Mouse (Mus musculus) layer of hippocampus, postnatal 25 days (tissue): ENCODE measurements around the gene Olfr324. TPM values are rescaled to one million over a fixed set of nuclear protein-coding genes. Genes with fewer than 3 reads are reported as not detected.

ENCODE experiments used
- DNase-seq, 2 experiments: peaks; one replicate each; pipeline ENCODE4 v3.0.0; 2022; ENCODE audit warnings: mixed read lengths in 2 of 2, low spot score in 1 of 2; ENCODE audit errors: extremely low spot score in 1 of 2
- total RNA-seq, 2 experiments: library from RNA; stranded (reverse); gene quantifications; 2 replicates each; pipeline ENCODE4 v1.2.3; 2021

Olfr324 gene
- not detected for total RNA-seq

- no peak for DNase-seq
These were observed at the start of gene Olfr324 for GRCm38 (mm10) chr11:58594814-58595213. Olfr324 (plus strand) TSS chr11:58595114.

GRCm38 (mm10) chr11:58546322-58546721 lies 48.6 kb upstream of the Olfr324 start, which contains the start of gene Olfr329-ps:
Olfr329-ps (minus strand) TSS chr11:58546422.
- DNase-seq, result no peak

DNA sequence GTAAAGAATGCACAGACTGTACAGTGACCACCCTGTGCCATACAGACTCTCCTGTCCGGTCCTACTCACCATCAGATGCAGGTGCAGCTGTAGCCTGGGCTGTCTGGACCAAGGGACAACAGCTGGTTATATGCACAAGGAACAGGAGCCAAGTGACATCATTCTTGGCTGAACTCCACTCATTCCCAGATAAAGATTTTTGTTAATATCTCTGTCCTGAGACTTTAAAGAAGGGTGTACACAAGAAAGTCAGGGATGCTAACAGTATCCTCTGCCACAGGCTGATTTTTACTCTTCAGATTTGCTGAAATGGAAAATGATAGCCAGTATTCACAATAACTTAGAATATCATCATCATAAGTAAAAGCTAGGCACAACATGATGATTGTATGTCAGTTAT lies 39.4 kb upstream of the Olfr324 start, which contains the start of gene Olfr328:
Olfr328 (minus strand) TSS at position 101 of the 400 bp plus-strand sequence.
- no peak for DNase-seq

DNA sequence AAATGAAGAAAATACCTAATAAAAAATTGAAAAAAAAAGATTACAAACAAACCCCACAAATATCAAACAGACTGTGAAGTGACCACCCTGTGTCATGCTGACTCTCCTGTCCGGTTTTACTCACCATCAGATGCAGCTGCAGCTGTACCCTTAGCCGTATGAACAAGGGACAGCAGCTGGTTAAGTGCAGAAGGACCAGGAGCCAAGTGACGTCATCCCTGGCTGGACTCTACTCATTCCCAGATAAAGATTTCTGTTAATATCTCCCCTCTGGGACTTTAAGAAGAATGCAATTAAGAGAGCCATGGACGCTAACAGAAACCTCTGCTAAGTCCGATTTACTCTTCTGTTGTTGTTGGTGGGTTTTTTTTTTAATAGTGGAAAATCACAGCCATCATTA lies 24.5 kb upstream of the Olfr324 start, which contains the start of gene Olfr224:
Olfr224 (minus strand) TSS at position 149 of the 400 bp plus-strand sequence.
- DNase-seq, result no peak

DNA sequence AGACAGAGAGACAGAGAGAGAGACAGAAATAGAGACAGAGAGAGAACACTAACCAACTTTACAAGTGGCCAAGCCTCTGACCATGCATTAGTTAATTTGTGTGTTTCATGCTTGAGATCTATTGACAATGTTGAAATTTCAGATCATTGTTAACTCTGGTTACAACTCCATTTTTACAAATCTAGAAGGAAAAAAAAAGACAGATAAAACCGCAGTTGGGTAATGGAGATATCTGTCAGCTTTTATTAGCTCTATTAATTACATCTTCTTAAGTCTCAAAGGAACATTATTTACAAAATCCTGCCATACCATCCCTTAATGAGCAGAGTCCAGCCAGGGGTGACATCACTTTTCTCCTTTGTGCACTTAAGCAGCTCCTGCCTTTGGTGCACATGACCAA lies 17.5 kb upstream of the Olfr324 start, which contains the start of gene Olfr325:
Olfr325 (plus strand) TSS at position 301 of the 400 bp plus-strand sequence.
- DNase-seq, result no peak

- DNase-seq, result peak in 1 of 2 experiments; percentile 7
These were observed 16.3 kb upstream of the Olfr324 start for GRCm38 (mm10) chr11:58578636-58579035.

DNA sequence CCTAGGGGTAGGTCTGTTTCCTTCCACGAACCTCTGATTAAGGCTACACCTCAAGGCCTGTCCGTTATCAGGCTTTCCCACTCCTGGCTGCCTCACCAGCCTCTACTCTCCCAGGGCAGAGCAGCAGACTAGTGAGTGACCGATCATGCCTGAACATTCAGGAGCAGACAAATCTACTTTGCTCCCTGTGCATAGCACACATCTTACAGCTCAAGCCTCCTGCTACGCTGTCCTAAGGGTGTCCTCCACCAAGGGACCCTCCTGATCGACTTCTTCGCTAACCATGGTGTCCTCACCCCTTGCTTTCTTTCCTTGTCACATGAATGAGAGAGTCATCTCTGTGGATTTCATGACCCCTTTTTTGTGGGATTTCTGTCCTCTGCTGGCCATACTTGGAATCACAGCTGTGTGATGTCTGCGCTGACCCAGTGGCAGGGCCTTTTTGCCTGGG lies 7.0 kb upstream of the Olfr324 start:
- peak; percentile 17 to 66 for DNase-seq

DNA sequence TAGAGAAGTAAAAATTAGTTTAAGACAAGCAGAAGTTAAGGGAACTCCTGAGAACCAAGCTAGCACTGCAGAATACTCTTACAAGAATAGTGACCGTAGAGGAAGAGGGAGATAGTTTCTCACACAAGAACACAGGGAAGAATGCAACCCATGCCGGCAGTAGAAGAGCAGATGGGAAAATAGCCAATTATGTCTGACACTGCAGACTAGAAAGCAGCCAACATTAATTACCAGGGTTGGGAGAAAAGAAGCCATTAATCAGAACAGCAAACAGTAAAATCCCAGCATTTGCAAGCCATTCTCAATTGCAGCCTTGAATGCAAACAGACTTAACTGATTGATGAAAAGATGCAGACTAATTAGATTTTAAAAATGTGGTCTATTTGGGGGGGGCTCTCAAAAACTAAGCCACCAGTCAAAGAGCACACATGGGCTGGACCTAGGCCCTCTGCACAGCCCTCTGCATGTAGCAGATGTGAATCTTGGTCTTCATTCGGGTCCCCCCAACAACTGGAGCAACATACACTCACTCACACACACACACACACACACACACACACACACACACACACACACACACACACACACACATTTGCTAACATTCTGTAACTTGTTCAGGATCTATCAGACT lies 6.2 kb upstream of the Olfr324 start:
- DNase-seq, result no peak

DNA sequence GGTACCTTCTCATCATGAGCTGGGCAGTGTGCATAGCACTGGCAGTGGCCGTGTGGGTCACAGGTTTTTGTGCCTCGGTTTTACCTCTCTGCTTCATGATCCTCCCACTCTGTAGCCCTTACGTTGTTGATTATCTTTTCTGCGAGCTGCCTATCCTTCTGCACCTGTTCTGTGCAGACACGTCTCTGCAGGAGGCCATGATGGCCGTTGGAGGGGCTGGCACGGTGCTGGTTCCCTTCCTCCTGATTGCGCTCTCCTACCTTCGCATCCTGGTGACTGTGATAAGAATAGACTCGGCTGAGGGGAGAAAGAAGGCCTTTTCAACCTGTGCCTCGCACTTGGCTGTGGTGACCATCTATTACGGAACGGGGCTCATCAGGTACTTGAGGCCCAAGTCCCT lies 2.9 kb downstream of the Olfr324 start:
- no peak for DNase-seq

GRCm38 (mm10) chr11:58602062-58602461 lies 7.1 kb downstream of the Olfr324 start:
- no peak for DNase-seq

DNA sequence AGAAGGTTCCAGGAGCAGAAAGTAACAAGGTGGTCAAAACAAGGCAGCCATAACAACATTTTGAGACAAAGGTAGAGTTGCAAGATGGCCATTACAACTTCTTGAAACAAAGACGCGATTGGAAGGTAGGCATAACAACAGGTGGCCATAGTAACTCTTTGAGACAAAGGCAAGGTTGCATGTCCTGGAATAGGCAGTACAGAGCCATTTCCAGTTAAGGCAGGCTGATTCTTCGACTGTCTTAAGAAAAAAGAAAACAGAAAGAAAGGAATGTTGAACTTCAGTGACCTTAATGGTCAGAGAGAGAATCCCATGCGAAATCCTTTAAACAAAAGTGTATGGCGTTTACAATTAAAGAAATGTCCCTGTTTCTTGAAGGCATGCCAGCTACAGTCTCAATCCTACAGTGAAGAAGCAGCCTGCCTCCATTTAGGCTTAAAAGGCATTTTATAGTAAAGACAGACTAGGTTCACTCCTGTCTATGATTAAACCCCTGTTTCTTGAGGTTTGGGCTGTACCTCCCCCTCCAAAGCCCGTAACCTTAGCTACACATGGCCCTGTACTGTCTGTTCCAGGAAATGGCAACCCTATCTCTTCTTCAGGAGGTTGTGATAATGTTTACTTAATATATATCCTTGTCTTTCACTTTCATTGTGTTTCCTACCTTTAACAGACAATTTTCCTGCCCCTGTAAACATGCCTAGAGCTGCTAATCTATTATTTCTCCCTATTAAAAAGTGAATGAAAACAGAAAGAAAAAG lies 8.1 kb downstream of the Olfr324 start:
- no peak for DNase-seq

DNA sequence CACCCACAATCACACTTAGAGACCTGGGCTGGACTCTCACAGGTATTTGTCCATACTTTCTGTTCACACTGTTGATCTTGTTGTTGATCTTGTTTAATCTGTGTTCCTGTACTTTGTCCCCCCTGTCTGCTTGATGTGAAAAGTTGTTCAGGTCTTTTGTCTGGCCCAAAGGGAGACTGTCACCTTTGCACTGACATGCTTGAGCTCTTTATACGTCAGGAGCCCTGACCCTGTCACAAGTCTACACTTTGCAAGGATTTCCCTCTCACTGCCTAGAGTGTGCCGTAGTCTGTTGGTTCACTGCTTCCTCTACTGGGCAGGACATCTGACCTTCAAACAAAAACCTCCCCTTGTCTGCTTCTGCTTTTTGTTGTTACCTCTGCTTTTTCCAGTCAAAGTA lies 9.8 kb downstream of the Olfr324 start:
- DNase-seq, result no peak

DNA sequence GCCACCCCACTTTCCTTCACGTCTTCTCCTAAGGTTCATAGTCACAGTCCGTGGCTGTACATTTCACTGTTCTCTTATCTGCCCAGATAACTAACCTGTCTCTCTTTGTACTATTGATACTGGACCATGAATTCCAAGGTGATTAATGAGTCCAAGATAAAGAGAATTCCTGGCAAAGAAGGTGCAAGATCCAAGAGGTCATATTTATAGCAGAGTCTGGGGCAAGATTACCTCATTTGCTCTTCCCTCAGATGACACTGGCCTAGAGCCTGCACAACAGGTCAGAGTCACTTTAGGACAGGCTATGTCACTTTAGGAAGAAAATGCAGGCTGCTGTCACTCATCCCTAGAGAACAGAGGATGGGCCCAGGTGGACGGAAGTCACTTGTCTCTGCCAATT lies 10.3 kb downstream of the Olfr324 start:
- no peak for DNase-seq

DNA sequence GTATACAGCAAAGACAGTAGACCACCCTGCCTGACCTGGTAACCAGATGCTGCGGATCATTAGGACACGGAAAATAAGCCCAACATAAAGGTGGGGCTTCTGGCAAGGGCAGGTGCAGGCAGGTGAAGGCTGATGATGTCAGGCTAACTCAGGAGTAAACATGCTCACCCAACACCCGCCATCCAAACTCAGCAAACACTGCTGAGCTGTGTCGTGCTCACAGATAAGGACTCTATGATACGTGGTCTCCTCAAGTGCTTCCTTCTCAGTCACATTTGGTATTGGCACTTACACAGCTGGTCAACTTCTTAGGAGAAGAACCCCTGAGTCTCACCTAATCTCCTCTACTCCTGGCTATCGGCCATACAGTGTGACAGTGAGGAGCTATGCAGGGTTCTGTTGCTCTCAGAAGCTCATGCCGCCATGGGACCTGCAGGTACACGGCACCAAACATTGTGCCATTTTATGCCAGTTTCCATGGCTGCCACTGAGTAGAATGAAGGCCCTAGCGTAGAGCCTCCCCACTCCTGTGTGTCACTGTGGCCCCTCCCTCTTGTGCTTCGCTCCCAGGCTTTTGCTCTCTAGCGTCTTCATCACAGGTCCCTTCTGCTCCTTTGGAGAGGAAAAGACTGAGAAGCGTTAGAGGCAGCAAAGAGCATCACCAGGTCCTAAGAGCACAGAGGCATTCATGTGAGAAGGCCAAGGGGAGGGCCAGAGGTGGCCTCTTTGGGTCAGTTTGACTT lies 11.4 kb downstream of the Olfr324 start:
- DNase-seq, result no peak

- no peak for DNase-seq
These were observed 12.1 kb downstream of the Olfr324 start for GRCm38 (mm10) chr11:58607030-58607429.

- DNase-seq, result no peak
These were observed 18.4 kb downstream of the Olfr324 start for GRCm38 (mm10) chr11:58613359-58613758.

DNA sequence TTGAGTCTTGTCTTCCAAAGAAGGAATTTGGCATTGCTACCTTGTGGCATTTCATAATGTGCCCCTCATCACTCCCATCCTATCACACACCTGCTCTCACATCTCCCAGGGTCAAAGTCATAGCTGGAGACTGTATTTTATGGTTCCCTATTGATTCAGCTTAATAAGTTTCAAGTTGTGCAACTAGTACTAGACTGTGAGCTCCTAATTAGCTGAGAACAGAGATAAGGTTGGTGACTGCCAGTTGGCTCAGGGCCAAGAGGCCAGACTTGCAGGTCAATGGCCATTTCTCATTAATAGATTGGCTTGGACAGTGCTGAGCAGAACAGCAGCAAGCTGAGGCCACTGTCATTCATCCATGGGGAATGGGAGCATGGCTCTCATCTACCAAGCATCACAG lies 19.6 kb downstream of the Olfr324 start:
- no peak for DNase-seq

DNA sequence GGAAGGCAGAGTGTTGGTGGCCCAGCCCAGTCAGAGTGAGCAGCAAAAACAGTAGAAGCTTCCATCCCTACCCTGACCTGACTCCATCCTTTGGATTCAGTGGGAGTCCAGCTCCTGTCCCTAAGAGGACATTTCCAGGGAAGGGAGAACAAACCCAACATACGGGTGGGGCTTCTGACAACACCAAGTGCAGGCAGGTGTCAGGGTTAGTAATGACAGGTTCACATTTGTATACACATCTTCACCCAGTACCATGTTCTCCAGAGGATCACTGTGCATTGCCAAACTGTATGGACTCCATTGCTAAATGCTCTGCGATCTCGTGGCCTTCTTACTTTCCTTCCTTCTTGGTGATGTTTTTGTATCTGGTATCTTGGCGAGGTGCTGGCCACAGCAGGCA lies 21.1 kb downstream of the Olfr324 start, which contains the start of gene 2210407C18Rik:
2210407C18Rik (minus strand) TSS at position 101 of the 400 bp plus-strand sequence.
- DNase-seq, result no peak

DNA sequence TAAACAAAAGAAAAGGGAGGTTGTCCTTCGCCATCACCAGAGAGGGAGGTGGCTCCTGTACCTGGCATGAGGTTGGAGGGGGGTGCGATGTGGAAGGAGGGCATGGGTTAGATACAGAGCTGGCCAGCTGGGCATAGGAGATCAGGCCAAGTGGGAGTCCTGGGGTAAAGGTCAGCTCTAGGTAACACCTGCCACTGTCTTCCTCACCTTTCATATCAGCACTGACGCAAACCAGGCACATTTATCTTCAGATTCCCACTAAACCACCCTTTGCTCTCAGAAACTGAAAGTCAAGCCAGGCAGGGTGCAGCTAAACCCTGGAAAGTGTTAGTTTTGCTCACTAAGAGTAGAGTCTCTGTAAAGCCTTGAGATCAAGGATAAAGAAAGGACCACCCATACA lies 23.5 kb downstream of the Olfr324 start:
- no peak for DNase-seq

- no peak for DNase-seq
These were observed 23.9 kb downstream of the Olfr324 start for GRCm38 (mm10) chr11:58618793-58619192.

- DNase-seq, result no peak
These were observed 31.2 kb downstream of the Olfr324 start for GRCm38 (mm10) chr11:58626146-58626545.
